Mouse (Mus musculus): ENCODE data around the gene Matn1. TPM values are rescaled to one million over a fixed set of nuclear protein-coding genes. Genes with fewer than 3 reads are reported as not detected.

Gene Matn1
- polyA plus RNA-seq, 2 experiments = 0.08 to 0.13 TPM

DNA sequence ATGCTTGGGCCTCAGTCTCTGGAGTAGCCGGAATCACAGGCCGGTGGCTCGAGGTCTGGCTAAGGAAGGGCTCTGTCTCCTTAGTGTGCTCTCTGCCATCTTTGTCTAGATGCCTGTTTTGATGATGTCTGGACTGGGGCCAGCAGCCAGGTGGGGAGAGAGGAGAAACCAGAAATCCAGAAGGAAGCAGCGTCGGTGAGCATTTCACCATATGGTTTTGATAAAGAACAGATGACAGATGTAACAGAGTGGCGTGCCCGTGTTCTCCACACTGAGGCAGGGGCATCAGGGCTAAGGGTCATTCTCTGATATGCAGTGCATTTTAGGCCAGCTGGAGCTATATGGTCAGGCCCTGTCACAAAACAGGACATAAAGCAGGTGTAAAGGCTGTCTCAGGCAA lies 43.4 kb upstream of the Matn1 start:
- H3K4me1 ChIP-seq (replicated peaks; ENCODE audit: control insufficient read depth in 2 of 2, insufficient read depth in 2 of 2, low read length in 1 of 2) = peaks cover 0 to 14% of the 10 kb centered on the region in 2 experiments; a peak in 2 of 4 replicates
- H3K27ac ChIP-seq = no peak overlapping the region
- H3K4me2 ChIP-seq (ENCODE audit: low read depth) = no peak overlapping the region
- no peak overlapping the region for H3K4me3 ChIP-seq (ENCODE audit: insufficient read depth in 1 of 2, low read depth in 2 of 2, low read length in 2 of 2)
- no peaks in the 10 kb centered on the region for H3K9me3 ChIP-seq (ENCODE audit: control insufficient read depth, low read length)
- WGBS (ENCODE audit: insufficient replicate concordance) = 62% methylated on average over 7 of the region's 7 CpGs
- TF ChIP-seq CTCF (IDR thresholded peaks at IDR 0.05; ENCODE audit: low read depth) = no peak
- TF ChIP-seq EP300 (IDR thresholded peaks at IDR 0.05; ENCODE audit: low read depth) = no peak
- H3K9ac ChIP-seq (replicated peaks) = no peak overlapping the region
- DNase-seq (ENCODE audit: low read depth in 3 of 3, low spot score in 3 of 3) = no peak
- no peaks in the 10 kb centered on the region for H3K27me3 ChIP-seq (ENCODE audit: control insufficient read depth, insufficient read depth, low read length)
- no peaks in the 10 kb centered on the region for H3K36me3 ChIP-seq (replicated peaks; ENCODE audit: control insufficient read depth, insufficient read depth, low read depth)
- ATAC-seq (ENCODE audit: insufficient read depth) = no peak

GRCm38 (mm10) chr4:130902289-130902781 lies 41.9 kb upstream of the Matn1 start:
- no peak for DNase-seq (ENCODE audit: low read depth in 3 of 3, low spot score in 3 of 3)
- Histone ChIP-seq H3K4me2 (ENCODE audit: low read depth) (no peak overlapping the region), H3K27me3 (ENCODE audit: control insufficient read depth, insufficient read depth, low read length) (no peaks in the 10 kb centered on the region), H3K9me3 (ENCODE audit: control insufficient read depth, low read length) (no peaks in the 10 kb centered on the region), H3K4me1 (replicated peaks; ENCODE audit: control insufficient read depth in 2 of 2, insufficient read depth in 2 of 2, low read length in 1 of 2) (peaks cover 0 to 14% of the 10 kb centered on the region in 2 experiments; a peak in 2 of 4 replicates), H3K36me3 (replicated peaks; ENCODE audit: control insufficient read depth, insufficient read depth, low read depth) (no peaks in the 10 kb centered on the region), H3K27ac (no peak overlapping the region), H3K9ac (replicated peaks) (no peak overlapping the region), H3K4me3 (ENCODE audit: insufficient read depth in 1 of 2, low read depth in 2 of 2, low read length in 2 of 2) (no peak overlapping the region)
- ATAC-seq (ENCODE audit: insufficient read depth) = peak; percentile 55; the same call in 1 of the 2 replicates
- TF ChIP-seq CTCF (IDR thresholded peaks at IDR 0.05; ENCODE audit: low read depth) (no peak), EP300 (IDR thresholded peaks at IDR 0.05; ENCODE audit: low read depth) (no peak)
- WGBS (ENCODE audit: insufficient replicate concordance) = 6% methylated on average over 8 of the region's 8 CpGs

DNA sequence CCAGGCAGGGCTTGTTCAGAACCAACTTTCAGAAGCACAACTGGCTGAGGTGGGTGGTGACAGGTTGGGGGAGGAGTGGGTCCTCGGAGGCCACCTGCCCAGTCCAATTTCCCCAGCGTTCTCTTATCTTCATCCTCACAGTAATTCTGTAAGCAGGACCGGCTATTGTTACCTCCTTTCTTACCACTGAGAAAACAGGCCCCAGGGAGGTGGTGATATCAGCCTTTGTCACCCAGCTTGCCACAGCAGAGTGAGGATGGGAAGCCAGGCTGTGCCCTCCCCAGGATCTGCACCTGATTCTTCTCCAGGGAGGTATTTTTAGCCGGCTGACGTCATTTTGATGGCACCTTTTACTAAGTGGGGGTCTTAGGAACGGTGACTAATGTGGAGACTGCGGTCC lies 39.2 kb upstream of the Matn1 start:
- Histone ChIP-seq H3K4me3 (ENCODE audit: insufficient read depth in 1 of 2, low read depth in 2 of 2, low read length in 2 of 2) (no peak overlapping the region), H3K4me2 (ENCODE audit: low read depth) (no peak overlapping the region), H3K36me3 (replicated peaks; ENCODE audit: control insufficient read depth, insufficient read depth, low read depth) (no peaks in the 10 kb centered on the region), H3K9ac (replicated peaks) (no peak overlapping the region), H3K27me3 (ENCODE audit: control insufficient read depth, insufficient read depth, low read length) (no peaks in the 10 kb centered on the region), H3K27ac (no peak overlapping the region), H3K4me1 (replicated peaks; ENCODE audit: control insufficient read depth in 2 of 2, insufficient read depth in 2 of 2, low read length in 1 of 2) (peaks cover 0 to 15% of the 10 kb centered on the region in 2 experiments; a peak in 2 of 4 replicates), H3K9me3 (ENCODE audit: control insufficient read depth, low read length) (no peaks in the 10 kb centered on the region)
- 24% methylated on average over 7 of the region's 7 CpGs for WGBS (ENCODE audit: insufficient replicate concordance)
- ATAC-seq (ENCODE audit: insufficient read depth) = no peak
- no peak for DNase-seq (ENCODE audit: low read depth in 3 of 3, low spot score in 3 of 3)
- TF ChIP-seq EP300 (IDR thresholded peaks at IDR 0.05; ENCODE audit: low read depth) (no peak), CTCF (IDR thresholded peaks at IDR 0.05; ENCODE audit: low read depth) (no peak)

- Histone ChIP-seq H3K4me3 (ENCODE audit: insufficient read depth in 1 of 2, low read depth in 2 of 2, low read length in 2 of 2) (no peak overlapping the region), H3K4me2 (ENCODE audit: low read depth) (no peak overlapping the region), H3K4me1 (replicated peaks; ENCODE audit: control insufficient read depth in 2 of 2, insufficient read depth in 2 of 2, low read length in 1 of 2) (peaks cover 0 to 21% of the 10 kb centered on the region in 2 experiments; a peak in 3 of 4 replicates), H3K9me3 (ENCODE audit: control insufficient read depth, low read length) (no peaks in the 10 kb centered on the region), H3K9ac (replicated peaks) (no peak overlapping the region), H3K36me3 (replicated peaks; ENCODE audit: control insufficient read depth, insufficient read depth, low read depth) (no peaks in the 10 kb centered on the region), H3K27me3 (ENCODE audit: control insufficient read depth, insufficient read depth, low read length) (no peaks in the 10 kb centered on the region), H3K27ac (no peak overlapping the region)
- WGBS (ENCODE audit: insufficient replicate concordance) = 50% methylated on average over 6 of the region's 6 CpGs
- TF ChIP-seq EP300 (IDR thresholded peaks at IDR 0.05; ENCODE audit: low read depth) = no peak
- TF ChIP-seq CTCF (IDR thresholded peaks at IDR 0.05; ENCODE audit: low read depth) = no peak
- DNase-seq (ENCODE audit: low read depth in 3 of 3, low spot score in 3 of 3) = no peak
- ATAC-seq (ENCODE audit: insufficient read depth) = no peak
These were observed 38.3 kb upstream of the Matn1 start for GRCm38 (mm10) chr4:130905882-130906281.

GRCm38 (mm10) chr4:130906296-130906695 lies 37.9 kb upstream of the Matn1 start:
- TF ChIP-seq CTCF (IDR thresholded peaks at IDR 0.05; ENCODE audit: low read depth) = no peak
- no peak for TF ChIP-seq EP300 (IDR thresholded peaks at IDR 0.05; ENCODE audit: low read depth)

More at GRCm38 (mm10) chr4:130906296-130906695, 37.9 kb upstream of the Matn1 start:
- ATAC-seq (ENCODE audit: insufficient read depth) (no peak), DNase-seq (ENCODE audit: low read depth in 3 of 3, low spot score in 3 of 3) (no peak)
- Histone ChIP-seq H3K27ac (no peak overlapping the region), H3K4me1 (replicated peaks; ENCODE audit: control insufficient read depth in 2 of 2, insufficient read depth in 2 of 2, low read length in 1 of 2) (peaks cover 0 to 25% of the 10 kb centered on the region in 2 experiments; a peak in 3 of 4 replicates), H3K9ac (replicated peaks) (no peak overlapping the region), H3K27me3 (ENCODE audit: control insufficient read depth, insufficient read depth, low read length) (no peaks in the 10 kb centered on the region), H3K36me3 (replicated peaks; ENCODE audit: control insufficient read depth, insufficient read depth, low read depth) (no peaks in the 10 kb centered on the region), H3K4me3 (ENCODE audit: insufficient read depth in 1 of 2, low read depth in 2 of 2, low read length in 2 of 2) (no peak overlapping the region), H3K4me2 (ENCODE audit: low read depth) (no peak overlapping the region), H3K9me3 (ENCODE audit: control insufficient read depth, low read length) (no peaks in the 10 kb centered on the region)
- 61% methylated on average over 8 of the region's 8 CpGs for WGBS (ENCODE audit: insufficient replicate concordance)

Measured in liver, embryonic 14.5 days (tissue).